Mouse (Mus musculus) lung, postnatal 0 days (tissue): ENCODE measurements around the gene Cdca5.

Experiments
- CTCF ChIP-seq: IDR thresholded peaks from 2 replicates; pipeline ENCODE4 v1.5.1; 2016; ENCODE audit warnings: antibody characterized with exemption, mild to moderate bottlenecking
- EP300 ChIP-seq: IDR thresholded peaks from 2 replicates; pipeline ENCODE4 v1.6.1; 2016; ENCODE audit warnings: antibody characterized with exemption, mild to moderate bottlenecking, control low read depth

DNA sequence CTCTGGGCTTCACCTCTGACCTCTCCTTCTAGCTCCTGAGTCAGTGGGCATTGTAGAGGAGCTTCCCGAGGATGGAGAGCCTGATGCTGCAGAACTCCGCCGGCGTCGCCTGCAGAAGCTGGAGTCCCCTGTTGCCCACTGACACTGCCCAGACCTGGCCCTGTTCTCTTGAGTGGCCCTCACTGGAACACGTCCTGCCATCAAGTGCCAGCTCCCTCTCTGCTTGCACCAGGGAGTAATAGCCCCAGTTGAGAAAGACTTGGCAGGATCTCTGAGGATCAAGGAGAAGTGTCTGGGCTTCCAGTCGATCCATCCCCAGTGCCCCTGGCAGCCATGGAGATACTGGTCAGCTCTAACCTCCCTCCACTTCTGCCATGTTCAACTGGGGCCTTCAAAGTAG lies 32.3 kb upstream of the Cdca5 start:
- TF ChIP-seq CTCF (no peak), EP300 (no peak)
